Mouse (Mus musculus): ENCODE measurements around the gene Gna14. TPM values are rescaled to one million over a fixed set of nuclear protein-coding genes. Genes with fewer than 3 reads are reported as not detected.

Gene Gna14
- polyA plus RNA-seq, 1 experiment from 2014 or later: 10.7 TPM

GRCm38 (mm10) chr19:16431368-16431767, 4.2 kb upstream of the Gna14 start:
- Histone ChIP-seq H3K9ac (ENCODE audit: low read length) (no peak overlapping the region), H3K4me1 (replicated peaks; ENCODE audit: control insufficient read depth, insufficient read depth, low read length) (peaks cover 11% of the 10 kb centered on the region), H3K4me2 (ENCODE audit: low read depth, low read length) (no peak overlapping the region), H3K27ac (ENCODE audit: low read length) (no peak overlapping the region), H3K4me3 (ENCODE audit: low read length) (no peak overlapping the region), H3K27me3 (ENCODE audit: control insufficient read depth, insufficient read depth, low read depth, low read length) (no peaks in the 10 kb centered on the region), H3K9me3 (ENCODE audit: control insufficient read depth, low read length) (peaks cover 7% of the 10 kb centered on the region), H3K36me3 (ENCODE audit: control insufficient read depth, insufficient read depth, low read length) (no peaks in the 10 kb centered on the region)
- 85% methylated on average over 8 of the region's 8 CpGs for WGBS
- ATAC-seq (ENCODE audit: low read depth): no peak

GRCm38 (mm10) chr19:16434879-16435278, 683 bp upstream of the Gna14 start:
- WGBS: 8% methylated on average over 9 of the region's 9 CpGs
- Histone ChIP-seq H3K9me3 (ENCODE audit: control insufficient read depth, low read length) (no peaks in the 10 kb centered on the region), H3K4me2 (ENCODE audit: low read depth, low read length) (peak overlapping the region; percentile 92), H3K9ac (ENCODE audit: low read length) (peak overlapping the region; percentile 75), H3K27ac (ENCODE audit: low read length) (peak overlapping the region; percentile 61), H3K4me3 (ENCODE audit: low read length) (peak overlapping the region; percentile 59), H3K4me1 (replicated peaks; ENCODE audit: control insufficient read depth, insufficient read depth, low read length) (peaks cover 38% of the 10 kb centered on the region), H3K36me3 (ENCODE audit: control insufficient read depth, insufficient read depth, low read length) (no peaks in the 10 kb centered on the region), H3K27me3 (ENCODE audit: control insufficient read depth, insufficient read depth, low read depth, low read length) (no peaks in the 10 kb centered on the region)
- ATAC-seq (ENCODE audit: low read depth): peak; percentile 51

GRCm38 (mm10) chr19:16436335-16437169, 990 bp downstream of the Gna14 start:
- peak; percentile 6 for ATAC-seq (ENCODE audit: low read depth)
- H3K4me1 ChIP-seq (replicated peaks; ENCODE audit: control insufficient read depth, insufficient read depth, low read length): peaks cover 42% of the 10 kb centered on the region
- H3K36me3 ChIP-seq (ENCODE audit: control insufficient read depth, insufficient read depth, low read length): no peaks in the 10 kb centered on the region
- no peaks in the 10 kb centered on the region for H3K9me3 ChIP-seq (ENCODE audit: control insufficient read depth, low read length)
- no peaks in the 10 kb centered on the region for H3K27me3 ChIP-seq (ENCODE audit: control insufficient read depth, insufficient read depth, low read depth, low read length)
- H3K9ac ChIP-seq (ENCODE audit: low read length): peak overlapping the region; percentile 75
- peak overlapping the region; percentile 59 for H3K4me3 ChIP-seq (ENCODE audit: low read length)
- 6% methylated on average over 61 of the region's 61 CpGs for WGBS
- peak overlapping the region; percentile 92 for H3K4me2 ChIP-seq (ENCODE audit: low read depth, low read length)
- peak overlapping the region; percentile 20; the same call in 1 of the 2 replicates for H3K27ac ChIP-seq (ENCODE audit: low read length)

GRCm38 (mm10) chr19:16437170-16437483, 1.6 kb downstream of the Gna14 start:
- Histone ChIP-seq H3K4me1 (replicated peaks; ENCODE audit: control insufficient read depth, insufficient read depth, low read length) (peaks cover 42% of the 10 kb centered on the region), H3K4me3 (ENCODE audit: low read length) (peak overlapping the region; percentile 59), H3K4me2 (ENCODE audit: low read depth, low read length) (peak overlapping the region; percentile 92), H3K9me3 (ENCODE audit: control insufficient read depth, low read length) (no peaks in the 10 kb centered on the region), H3K27ac (ENCODE audit: low read length) (no peak overlapping the region), H3K36me3 (ENCODE audit: control insufficient read depth, insufficient read depth, low read length) (no peaks in the 10 kb centered on the region), H3K27me3 (ENCODE audit: control insufficient read depth, insufficient read depth, low read depth, low read length) (no peaks in the 10 kb centered on the region), H3K9ac (ENCODE audit: low read length) (peak overlapping the region; percentile 75)
- no peak for ATAC-seq (ENCODE audit: low read depth)
- 69% methylated on average over 4 of the region's 4 CpGs for WGBS

GRCm38 (mm10) chr19:16437906-16438305, 2.3 kb downstream of the Gna14 start:
- H3K4me3 ChIP-seq (ENCODE audit: low read length): 0 out of 2 replicates have a peak overlapping the region, but pooled peaks have one; percentile 59
- 39% methylated on average over 5 of the region's 5 CpGs for WGBS
- H3K36me3 ChIP-seq (ENCODE audit: control insufficient read depth, insufficient read depth, low read length): no peaks in the 10 kb centered on the region
- no peak for ATAC-seq (ENCODE audit: low read depth)
- H3K9ac ChIP-seq (ENCODE audit: low read length): peak overlapping the region; percentile 18
- peaks cover 42% of the 10 kb centered on the region for H3K4me1 ChIP-seq (replicated peaks; ENCODE audit: control insufficient read depth, insufficient read depth, low read length)
- no peaks in the 10 kb centered on the region for H3K9me3 ChIP-seq (ENCODE audit: control insufficient read depth, low read length)
- peak overlapping the region; percentile 92 for H3K4me2 ChIP-seq (ENCODE audit: low read depth, low read length)
- no peaks in the 10 kb centered on the region for H3K27me3 ChIP-seq (ENCODE audit: control insufficient read depth, insufficient read depth, low read depth, low read length)
- no peak overlapping the region for H3K27ac ChIP-seq (ENCODE audit: low read length)

GRCm38 (mm10) chr19:16439278-16439677, 3.7 kb downstream of the Gna14 start:
- Histone ChIP-seq H3K4me1 (replicated peaks; ENCODE audit: control insufficient read depth, insufficient read depth, low read length) (peaks cover 42% of the 10 kb centered on the region), H3K9me3 (ENCODE audit: control insufficient read depth, low read length) (no peaks in the 10 kb centered on the region), H3K9ac (ENCODE audit: low read length) (no peak overlapping the region), H3K27me3 (ENCODE audit: control insufficient read depth, insufficient read depth, low read depth, low read length) (no peaks in the 10 kb centered on the region), H3K36me3 (ENCODE audit: control insufficient read depth, insufficient read depth, low read length) (no peaks in the 10 kb centered on the region), H3K4me2 (ENCODE audit: low read depth, low read length) (no peak overlapping the region), H3K27ac (ENCODE audit: low read length) (peak overlapping the region; percentile 61), H3K4me3 (ENCODE audit: low read length) (no peak overlapping the region)
- peak; percentile 56 for ATAC-seq (ENCODE audit: low read depth)
- WGBS: 54% methylated on average over 4 of the region's 4 CpGs

- 48% methylated on average over 13 of the region's 13 CpGs for WGBS
- peaks cover 42% of the 10 kb centered on the region for H3K4me1 ChIP-seq (replicated peaks; ENCODE audit: control insufficient read depth, insufficient read depth, low read length)
- H3K27me3 ChIP-seq (ENCODE audit: control insufficient read depth, insufficient read depth, low read depth, low read length): no peaks in the 10 kb centered on the region
- H3K9me3 ChIP-seq (ENCODE audit: control insufficient read depth, low read length): no peaks in the 10 kb centered on the region
- H3K36me3 ChIP-seq (ENCODE audit: control insufficient read depth, insufficient read depth, low read length): no peaks in the 10 kb centered on the region
- no peak overlapping the region for H3K4me3 ChIP-seq (ENCODE audit: low read length)
- no peak overlapping the region for H3K4me2 ChIP-seq (ENCODE audit: low read depth, low read length)
- no peak for ATAC-seq (ENCODE audit: low read depth)
- H3K9ac ChIP-seq (ENCODE audit: low read length): 0 out of 2 replicates have a peak overlapping the region, but pooled peaks have one; percentile 14
- peak overlapping the region; percentile 61 for H3K27ac ChIP-seq (ENCODE audit: low read length)
Measured at GRCm38 (mm10) chr19:16439834-16440233, 4.3 kb downstream of the Gna14 start.

- WGBS: 90% methylated on average over 6 of the region's 6 CpGs
- no peak for ATAC-seq (ENCODE audit: low read depth)
- no peak overlapping the region for H3K27ac ChIP-seq (ENCODE audit: low read length)
- H3K36me3 ChIP-seq (ENCODE audit: control insufficient read depth, insufficient read depth, low read length): no peaks in the 10 kb centered on the region
- peaks cover 31% of the 10 kb centered on the region for H3K4me1 ChIP-seq (replicated peaks; ENCODE audit: control insufficient read depth, insufficient read depth, low read length)
- no peaks in the 10 kb centered on the region for H3K9me3 ChIP-seq (ENCODE audit: control insufficient read depth, low read length)
- no peaks in the 10 kb centered on the region for H3K27me3 ChIP-seq (ENCODE audit: control insufficient read depth, insufficient read depth, low read depth, low read length)
- H3K4me3 ChIP-seq (ENCODE audit: low read length): no peak overlapping the region
- no peak overlapping the region for H3K4me2 ChIP-seq (ENCODE audit: low read depth, low read length)
- H3K9ac ChIP-seq (ENCODE audit: low read length): no peak overlapping the region
Measured at GRCm38 (mm10) chr19:16441329-16441728, 5.8 kb downstream of the Gna14 start.

GRCm38 (mm10) chr19:16443335-16443734, 7.8 kb downstream of the Gna14 start:
- ATAC-seq (ENCODE audit: low read depth): no peak
- Histone ChIP-seq H3K9ac (ENCODE audit: low read length) (no peak overlapping the region), H3K4me3 (ENCODE audit: low read length) (no peak overlapping the region), H3K36me3 (ENCODE audit: control insufficient read depth, insufficient read depth, low read length) (no peaks in the 10 kb centered on the region), H3K9me3 (ENCODE audit: control insufficient read depth, low read length) (no peaks in the 10 kb centered on the region), H3K27ac (ENCODE audit: low read length) (no peak overlapping the region), H3K4me2 (ENCODE audit: low read depth, low read length) (no peak overlapping the region), H3K4me1 (replicated peaks; ENCODE audit: control insufficient read depth, insufficient read depth, low read length) (peaks cover 23% of the 10 kb centered on the region), H3K27me3 (ENCODE audit: control insufficient read depth, insufficient read depth, low read depth, low read length) (no peaks in the 10 kb centered on the region)
- WGBS: 62% methylated on average over 5 of the region's 5 CpGs
